Mouse (Mus musculus): ENCODE measurements at regions not wholly inside any gene's neighbourhood (a gene's known extent, or its start where the extent isn't known, plus 50 kb on each side); places are given as distances from the start of the nearest gene placed in this dataset.
"Not testable (repeated sequence)": the region's sequence is repeated elsewhere in the genome, so short reads cannot be mapped to it uniquely, and the experiment has no call there.

DNA sequence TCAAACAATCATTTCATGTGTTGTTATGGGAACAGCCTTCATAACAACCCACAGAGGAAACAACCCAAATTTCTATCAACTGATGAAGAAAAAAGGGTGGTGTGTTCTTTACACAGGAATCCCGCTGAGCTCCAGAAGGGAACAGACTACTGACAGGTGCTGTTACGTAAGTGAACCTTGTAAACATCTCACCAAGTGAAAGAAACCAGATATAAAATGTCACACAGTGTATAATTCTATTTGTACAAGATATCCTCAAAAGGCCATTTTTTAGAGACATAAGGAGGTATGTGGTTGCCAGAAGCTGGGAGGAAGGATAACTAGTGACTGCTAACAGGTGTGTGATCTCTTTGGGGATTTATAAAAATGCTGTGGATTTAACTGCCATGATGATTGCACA is 119.9 kb downstream of the Plod2 start:
- no peak for DNase-seq

DNA sequence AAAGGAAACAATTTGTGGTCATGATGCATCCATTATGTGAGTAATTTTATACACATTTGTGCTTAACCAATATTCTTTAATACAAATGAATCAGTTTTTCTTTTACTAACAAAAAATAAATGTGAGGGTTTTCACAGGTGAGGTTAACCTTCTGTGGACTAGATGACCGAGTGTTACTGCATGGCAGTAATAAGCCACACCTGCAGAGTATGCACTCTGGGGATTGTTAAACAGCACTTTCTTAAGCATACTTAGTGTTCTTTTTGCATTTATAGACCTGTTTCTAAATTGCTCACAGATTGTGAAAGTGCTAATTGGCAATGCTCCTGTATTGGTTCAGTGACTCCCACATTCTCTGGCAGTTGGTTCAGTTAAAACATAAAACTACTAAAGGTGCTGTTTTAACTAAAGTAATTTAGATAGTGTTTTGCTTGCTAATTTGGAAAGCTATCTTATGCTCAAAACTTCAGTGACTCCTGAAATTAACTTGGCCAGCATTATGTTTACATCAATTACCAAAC is 125.4 kb downstream of the Plod2 start:
- no peak for DNase-seq

DNA sequence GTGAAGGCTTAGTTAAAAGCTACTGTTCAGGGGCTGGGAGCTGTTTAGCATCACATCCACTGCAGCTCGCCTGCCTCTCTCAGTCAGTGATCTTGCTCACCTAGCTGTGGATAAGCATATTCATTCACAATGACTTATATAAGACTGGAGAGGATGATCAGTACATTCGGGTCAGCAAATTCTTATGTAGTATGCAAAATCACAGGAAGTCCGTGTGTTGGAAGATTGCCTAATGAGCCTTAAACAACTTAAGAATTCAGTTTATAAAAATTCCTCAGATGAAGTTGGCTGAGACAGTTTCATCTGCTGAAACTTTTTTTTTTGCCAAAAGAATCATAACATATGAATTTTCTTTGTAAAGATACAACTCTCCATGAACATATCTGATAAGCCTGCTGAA is 129.9 kb downstream of the Plod2 start:
- no peak for DNase-seq

DNA sequence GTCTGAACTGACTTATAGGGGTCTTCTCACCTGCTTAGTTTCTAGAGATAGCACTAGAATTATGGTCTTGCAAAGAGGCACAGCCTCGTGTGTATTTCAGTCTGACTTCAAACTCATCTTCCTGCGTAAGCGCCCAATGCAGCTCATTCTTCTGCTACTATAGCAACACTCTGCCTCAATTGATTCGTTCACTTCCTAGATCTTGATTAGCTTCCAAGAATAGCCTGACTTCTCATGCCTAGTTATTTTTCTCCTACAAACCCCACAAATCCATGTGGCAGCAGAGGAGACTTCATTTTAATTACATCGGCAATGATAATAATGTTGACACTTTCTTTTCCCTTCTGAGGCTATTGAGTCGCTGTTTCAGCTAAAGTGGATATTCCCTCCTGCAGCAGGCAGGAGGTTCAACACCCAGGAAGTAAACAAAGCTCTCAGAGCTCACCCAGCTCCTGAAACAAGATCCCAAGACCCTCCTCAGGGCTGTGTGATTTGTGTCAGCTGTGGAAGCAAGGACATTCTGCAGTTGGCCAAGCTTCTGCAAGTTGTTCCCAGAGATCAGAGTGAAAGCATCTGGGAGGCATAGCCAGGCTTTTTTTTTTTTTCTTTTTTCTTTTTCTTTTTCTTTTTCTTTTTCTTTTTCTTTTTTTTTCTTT is 152.5 kb downstream of the Plod2 start:
- DNase-seq: no peak

DNA sequence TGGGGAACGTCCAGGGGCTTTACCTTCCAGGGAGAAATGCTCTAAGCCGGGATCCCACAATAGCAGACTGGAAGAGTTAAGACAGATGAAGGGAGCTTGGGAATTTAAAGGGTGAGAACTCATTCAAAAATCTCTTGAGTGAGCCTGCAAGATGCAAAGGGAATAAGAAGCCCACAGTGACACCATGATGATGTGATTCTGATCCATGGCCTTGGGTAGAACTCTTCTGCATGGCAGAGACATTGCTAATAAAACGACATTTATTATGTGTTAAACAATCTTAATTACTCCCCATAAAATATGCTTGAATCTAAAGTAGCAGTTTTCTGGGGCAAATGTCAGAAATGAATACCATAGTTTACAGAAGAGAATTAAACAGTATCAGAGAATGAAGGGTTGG is 155.9 kb downstream of the Plod2 start:
- DNase-seq: no peak

DNA sequence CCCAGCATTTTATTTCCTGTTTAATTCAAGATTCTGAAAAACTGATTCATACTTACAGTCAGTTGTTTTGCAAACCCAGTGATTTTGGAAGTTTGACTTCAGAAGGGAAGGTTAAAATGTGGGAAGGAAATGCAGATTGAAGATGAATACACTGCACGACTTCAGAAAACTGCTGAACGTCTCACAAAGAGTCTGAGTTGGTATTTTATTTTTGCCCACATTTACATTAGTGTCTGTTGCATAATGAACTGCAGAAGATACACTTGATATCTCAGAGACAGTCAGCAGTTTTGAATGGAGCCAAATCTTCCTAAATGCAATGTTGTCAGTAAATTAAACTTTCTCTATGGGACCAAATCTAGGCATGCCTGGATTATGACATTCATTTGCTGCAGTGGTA is 162.7 kb downstream of the Plod2 start:
- DNase-seq: no peak

DNA sequence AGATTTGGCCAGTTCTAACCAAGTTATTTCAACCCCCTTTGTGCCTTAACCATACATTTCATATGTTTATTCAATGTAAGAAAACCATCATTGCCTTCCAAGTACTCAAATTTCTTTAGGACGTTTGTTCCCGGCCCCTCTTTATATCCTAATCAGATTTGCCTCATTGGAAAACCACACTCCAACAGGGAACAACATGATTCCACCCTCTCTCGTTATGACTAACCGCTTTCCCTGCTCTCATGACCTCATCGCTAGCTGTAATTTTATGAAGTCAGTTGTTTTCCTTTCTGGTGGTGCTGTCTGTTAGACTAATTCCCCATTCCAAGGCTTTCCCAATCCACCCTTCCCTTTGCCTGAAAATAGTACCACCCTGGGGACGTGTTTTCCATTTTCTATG is 165.0 kb downstream of the Plod2 start:
- no peak for DNase-seq

DNA sequence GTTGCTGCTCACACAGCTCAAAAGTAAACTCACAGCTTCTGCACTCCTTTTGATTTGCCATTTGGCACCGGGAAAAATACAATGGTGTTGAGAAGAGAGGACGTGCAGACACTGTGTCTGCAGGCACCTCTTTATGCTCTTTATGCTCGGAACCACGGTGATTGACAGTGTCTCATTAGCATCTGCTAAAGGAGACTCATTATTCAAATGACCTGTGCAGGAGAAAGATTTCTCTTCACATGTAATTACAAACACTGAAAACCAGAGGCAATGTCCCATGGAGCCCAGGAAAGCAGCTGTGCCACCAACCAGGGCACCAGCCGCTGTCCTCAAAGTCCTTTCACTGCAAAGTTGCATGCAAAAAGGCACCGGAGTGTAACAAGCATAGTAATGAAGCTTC is 175.2 kb downstream of the Plod2 start:
- no peak for DNase-seq

DNA sequence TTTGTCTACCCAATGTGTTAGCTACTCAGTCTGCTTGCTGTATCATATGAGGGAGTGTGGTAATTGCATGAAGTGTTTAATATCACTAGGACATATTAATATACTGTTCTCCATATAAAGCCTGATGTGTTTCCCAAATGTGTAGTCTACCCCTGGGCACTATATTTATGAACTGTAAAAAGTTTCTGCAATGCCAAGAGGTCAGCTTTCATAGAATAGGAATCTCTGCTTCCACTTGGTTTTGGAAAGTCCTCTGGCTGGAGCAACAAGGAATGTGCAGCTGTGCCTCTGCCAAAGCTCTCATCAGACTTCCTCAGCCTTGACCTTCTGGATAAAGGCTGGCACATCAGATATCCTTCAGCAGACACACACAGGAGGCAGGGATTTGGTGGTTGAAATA is 176.3 kb downstream of the Plod2 start:
- no peak for DNase-seq

DNA sequence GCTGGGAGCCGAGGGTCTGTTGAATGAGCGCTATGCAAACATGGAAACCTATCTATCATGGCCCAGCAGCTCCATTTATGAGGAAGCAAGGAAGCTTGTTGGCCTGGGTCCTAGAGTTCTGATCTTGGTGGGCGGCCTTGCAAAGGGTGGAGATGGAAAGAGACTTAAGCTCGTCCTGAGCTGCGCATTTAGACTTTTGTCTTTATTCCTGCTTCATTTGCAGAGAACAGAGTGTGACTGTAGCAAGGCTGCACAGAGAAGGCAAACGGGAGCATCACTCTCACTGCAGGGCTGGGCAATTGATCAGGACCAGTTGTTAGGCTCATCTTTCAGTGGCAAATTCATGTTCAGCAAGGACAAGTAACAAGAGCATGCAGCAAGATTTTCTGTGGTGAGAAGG is 177.2 kb downstream of the Plod2 start:
- no peak for DNase-seq

DNA sequence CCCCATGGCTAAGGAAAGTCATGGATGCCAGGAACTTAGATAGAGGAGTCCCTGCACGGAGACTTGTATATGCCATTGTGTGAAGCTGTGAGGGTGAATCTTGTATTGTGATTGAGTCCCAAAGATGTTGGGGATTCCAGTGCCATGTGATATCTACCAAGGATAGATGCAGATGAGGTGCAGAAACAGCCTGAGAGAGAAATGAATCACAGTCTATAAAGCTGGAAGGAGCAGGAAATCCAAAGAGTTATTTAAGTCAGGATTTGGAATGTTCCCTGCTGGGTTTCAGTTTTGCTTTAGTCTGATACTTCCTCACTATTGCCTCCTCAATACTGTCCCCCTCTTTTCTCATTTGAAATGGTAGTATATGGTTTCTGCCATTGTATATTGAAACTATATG is 186.8 kb downstream of the Plod2 start:
- DNase-seq: no peak

DNA sequence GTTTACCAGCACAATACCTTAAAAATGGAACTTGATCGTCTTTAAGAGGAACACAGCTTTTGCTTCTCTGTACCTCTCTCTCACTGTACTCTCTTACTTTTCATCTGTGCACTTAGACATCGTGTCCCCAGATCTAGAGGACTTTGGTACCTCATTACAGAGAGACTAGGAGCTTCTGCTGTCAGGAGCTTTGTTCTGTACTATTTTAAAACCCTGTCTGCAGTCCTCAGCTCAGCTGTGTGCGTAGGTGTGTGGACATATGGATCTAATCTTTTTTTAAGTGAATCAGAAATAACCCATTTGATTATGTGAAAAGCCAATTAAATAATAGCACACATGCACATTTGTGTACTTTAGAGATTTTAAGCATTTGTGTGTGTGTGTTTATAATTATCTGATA is 189.4 kb downstream of the Plod2 start:
- DNase-seq: no peak

DNA sequence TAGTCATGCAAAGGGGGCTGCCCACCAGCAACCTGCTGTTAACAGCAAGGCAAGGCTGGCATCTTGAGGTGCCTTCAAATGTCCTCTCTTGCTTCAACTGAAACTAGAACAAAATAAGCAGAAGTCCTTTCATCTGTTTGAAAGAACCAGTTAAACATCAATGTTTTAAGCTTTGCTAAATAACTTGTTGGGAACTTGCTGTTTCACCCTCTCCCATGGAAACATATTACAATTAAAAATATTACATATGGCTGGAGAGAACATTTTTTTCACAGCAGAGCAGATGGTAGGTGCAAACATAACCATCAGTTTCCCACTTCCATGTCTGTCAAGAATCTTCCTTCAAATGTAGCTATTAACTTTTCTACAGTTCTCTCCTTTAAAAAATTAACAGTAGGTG is 225.5 kb downstream of the Plod2 start:
- no peak for DNase-seq

DNA sequence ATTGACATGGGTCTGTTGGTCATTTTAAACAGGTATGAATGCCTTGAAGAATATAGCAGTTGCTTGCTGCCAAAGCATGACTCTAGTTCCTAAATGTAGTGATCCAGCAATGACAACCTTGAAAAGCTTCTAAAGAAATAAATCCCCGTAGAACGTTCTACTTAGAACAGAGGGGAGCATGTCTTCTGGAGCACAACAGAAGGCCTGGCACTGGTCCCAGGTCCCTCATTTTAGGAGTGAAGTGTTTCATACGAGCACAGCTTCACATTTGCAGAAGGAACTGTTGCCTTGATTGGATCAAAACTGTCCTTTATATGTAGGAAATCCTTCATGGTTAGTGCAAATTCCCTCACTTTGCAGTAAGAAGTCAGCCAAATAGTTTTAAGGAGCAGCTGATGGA is 226.4 kb downstream of the Plod2 start:
- no peak for DNase-seq

DNA sequence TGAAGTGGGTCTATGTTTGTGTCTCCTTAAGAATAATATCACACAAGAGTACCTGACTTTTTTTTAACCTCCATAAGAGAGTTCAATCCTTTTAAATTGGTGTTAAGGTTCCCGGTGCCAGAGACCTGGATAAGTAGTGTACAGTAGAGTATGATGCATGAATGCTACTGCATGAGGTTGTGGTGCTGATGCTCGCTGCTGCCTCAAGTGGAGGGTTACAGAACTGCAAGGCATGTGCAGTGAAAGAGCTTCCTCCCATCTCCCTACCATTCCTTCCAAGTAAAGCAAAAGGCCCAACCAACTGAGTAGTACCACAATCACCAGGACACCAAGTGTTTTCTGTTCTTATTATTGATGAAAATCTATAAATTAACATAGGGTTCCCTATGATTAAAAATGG is 227.5 kb downstream of the Plod2 start:
- DNase-seq: peak; percentile 6

DNA sequence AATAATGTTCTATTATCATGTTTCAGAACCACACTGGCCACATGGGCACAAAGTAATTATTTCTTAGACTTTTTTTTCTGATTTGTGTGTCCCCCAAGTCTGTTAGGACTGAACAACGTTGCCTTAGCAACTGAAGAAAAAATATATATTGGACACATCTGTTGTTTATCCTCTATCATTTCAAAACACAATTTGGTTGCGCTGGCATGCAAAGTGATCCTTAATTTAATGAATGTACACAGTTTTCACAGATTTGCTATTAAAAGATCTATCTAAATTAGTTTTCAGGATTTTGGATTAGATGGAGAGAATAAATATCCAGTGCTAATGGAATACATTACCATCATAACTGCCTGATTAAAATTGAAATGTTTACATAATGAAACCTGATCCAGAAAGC is 229.0 kb downstream of the Plod2 start:
- no peak for DNase-seq

DNA sequence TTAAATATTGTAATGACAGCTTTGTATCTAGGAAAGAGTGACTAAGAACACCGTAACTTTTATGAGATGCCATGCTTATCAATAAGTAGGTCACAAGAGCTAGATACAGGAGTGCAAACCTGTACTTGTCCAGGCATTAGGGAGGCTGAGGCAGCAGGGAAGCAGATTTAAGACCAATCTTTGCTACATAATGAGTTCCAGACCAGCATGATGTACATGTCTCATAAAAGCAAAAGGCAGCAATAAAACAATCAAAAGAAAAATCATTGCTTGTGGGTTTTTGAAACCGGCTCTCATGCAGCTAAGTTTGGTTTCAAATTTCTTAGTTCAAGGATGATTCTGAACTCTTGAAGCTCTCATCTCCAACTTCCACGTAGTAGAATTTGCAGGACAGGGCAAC is 229.7 kb downstream of the Plod2 start:
- DNase-seq: no peak

DNA sequence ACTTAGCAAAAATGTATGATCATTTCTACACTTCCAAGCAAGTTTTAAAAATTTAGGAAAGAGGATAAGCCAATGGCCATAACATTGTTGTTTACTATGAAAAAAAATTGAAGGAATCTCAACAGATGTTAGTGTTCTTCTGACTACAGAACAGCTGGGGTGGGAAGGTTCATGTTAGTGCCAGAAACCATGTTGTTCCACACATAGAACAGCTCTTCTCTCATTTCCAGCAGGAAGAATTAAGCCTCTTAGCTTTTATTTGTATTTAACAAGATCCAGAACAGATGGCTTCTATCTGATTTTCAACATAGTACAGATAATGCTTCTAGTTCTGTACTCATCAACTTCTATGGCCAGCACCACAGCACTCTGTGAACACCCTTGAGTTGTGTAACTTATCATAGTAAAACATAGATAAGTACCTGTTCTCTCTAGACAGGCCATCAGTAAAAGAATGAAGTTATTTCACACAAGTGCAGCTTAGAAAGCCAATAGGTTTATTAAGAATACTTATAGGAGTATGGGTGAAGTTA is 241.0 kb downstream of the Plod2 start:
- DNase-seq: no peak

DNA sequence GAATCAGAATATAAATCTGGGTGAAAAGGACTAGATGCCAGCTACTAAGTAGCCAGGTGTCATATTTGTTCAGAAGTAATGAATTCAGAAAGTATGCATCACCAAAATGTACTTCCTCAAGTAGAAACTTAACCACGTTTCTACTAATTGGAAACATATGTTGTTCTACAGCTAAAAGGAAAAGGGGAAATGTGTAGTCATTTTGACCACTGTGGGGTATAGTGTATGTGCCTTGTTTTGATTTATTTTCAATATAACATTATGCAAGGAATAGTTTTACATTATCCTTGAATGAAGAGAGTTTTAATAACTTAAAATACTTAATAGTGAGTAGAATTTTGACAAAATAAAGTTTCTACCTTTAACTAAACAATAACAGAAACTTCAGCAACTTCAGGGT is 257.7 kb downstream of the Plod2 start:
- DNase-seq: no peak

DNA sequence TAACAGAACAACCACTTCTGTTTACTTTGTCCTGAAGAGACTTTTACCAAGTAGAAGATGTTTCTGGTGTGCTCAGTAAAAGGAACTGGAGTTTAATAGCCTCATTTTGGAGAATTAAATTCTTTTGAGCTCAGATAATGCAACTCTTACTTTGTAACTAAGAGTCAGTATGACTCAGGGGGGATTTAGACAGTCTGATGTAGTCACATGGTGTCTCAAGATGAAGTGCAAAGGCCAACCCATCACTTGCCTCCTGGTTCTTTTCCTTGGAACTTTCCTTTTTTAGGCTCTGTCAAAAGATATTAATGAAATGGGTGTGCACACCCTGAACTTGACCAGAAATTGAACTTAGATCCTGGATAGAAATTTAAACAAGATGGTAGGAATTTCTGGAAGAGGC is 267.4 kb downstream of the Plod2 start:
- no peak for DNase-seq

DNA sequence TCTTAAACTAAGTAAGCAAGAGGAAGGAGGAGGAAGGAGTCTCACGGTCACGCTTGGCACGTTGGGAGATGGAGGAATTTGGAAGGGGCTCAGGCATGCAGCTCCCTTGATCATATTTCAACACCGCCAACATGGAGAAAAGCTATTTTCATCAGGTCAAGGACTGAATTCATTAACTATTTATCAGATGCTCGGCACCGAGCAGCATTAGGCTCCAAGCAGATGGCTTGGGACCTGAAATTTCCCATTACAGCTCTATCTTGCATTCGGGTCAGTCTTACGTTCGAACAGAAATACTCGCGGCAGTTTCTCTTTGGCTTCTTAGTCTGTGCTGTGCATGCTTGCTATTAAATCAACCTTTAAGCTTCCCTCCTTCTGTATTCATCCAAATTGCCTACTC is 278.7 kb downstream of the Plod2 start:
- DNase-seq: no peak

DNA sequence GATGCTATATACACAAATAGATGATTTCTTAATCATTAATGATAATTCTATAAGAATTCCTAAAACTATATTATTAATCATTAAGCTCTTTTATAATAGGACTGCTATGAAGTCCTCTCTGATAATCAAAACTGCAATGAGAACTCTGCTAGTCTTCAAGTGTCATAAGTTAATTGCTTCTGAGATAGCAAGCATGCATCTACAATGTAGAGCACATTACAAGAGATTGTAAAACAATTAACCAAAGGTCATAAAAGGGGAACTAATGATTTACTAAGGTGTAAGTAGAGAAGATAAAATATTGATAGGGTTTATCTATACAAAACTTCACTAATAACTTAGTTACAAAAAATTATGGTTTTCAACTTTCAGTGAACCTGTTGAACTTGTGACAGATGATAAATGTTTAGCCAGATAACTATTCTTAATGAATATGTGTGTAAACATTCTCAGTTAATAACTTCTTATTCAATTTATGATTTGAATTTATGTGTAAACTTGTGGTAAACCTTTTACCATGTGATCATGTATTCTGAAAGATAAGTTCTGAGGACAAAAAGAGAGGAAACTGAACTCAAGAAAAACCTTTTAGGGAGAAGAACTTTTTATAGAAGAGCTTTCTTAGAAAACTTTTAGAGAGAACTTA is 284.8 kb downstream of the Plod2 start:
- no peak for DNase-seq

DNA sequence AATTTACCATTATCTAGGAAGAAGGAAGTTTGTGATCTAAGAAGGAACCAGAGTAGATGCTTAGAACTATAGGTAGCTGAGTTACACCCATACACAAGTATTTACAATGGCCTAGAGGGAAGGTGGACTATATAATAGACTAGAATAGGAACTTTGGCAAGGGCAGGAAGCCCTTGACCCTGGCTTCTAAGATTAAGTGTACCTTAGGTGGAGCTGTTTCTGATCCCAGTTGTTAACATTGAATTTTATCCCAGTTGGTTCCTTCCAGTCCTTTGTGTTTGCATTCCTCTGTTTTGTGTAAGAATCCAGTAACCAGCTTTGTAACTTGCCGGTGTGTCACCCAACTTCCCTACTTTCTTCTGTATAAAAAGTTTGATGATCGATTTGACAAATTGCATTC is 294.1 kb downstream of the Plod2 start:
- not testable (repeated sequence) for DNase-seq

DNA sequence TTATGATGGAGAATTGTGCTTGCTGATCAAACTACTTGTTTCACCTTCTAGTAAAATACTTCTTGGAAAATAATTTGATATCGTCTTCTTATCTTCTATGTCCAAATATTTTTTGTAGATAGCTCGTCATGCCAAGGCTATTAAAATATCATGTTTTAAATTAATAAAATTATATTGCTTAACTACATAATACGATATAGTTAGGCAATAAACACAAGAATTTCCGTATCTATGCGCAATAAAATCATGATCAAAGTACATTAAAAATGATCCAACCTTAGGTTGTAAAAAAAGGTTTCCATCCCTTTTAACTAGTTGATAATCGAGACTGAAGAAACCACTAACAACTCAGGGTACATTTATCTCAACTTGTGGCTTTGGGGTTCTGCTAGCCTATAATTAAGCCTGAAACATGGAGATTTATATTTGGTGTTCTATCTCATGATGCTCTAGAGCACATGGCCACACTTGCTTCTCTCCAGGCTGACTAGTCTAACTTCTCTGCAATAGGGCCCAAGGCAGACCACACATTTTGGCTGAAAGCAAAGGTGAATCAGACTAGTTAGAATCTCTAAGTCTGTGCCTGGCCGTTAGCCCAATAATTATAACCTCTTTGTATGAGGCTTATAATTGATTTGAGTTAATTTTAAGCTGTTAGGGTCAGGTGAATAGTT is 314.5 kb downstream of the Plod2 start:
- no peak for DNase-seq

Data from thymus, postnatal 25 days (tissue).